Mouse (Mus musculus): ENCODE measurements around the gene Snx29. TPM values are rescaled to one million over a fixed set of nuclear protein-coding genes. Genes with fewer than 3 reads are reported as not detected.

Gene Snx29
- polyA plus RNA-seq, 1 experiment = 4.9 TPM

DNA sequence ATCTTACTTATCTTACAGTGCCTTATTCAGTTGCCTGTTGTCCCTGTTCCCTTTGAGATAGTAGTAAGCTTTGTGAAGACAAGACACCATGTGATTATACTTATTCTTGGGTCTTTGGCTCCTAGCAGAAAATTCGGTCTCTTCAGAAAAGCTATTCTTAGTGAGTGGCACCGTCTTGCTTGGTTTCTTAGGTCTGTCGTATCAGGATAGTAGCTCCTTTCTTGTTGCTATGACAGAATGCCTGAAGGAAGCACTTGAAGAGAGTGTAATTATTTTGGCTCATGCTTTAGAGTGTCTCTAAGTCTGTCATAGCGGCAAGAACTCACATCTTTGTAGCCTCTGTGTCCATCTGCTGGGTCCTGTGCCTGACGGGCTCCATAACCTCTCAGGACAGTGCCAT, 57.3 kb downstream of the Snx29 start:
- TF ChIP-seq POLR2A (IDR thresholded peaks at IDR 0.05; ENCODE audit: low read depth, low read length) = no peak
- no peak for TF ChIP-seq CTCF (IDR thresholded peaks at IDR 0.05; ENCODE audit: borderline replicate concordance, insufficient read depth, low read length)
- no peak overlapping the region for H3K27ac ChIP-seq (ENCODE audit: insufficient read depth, low read length)
- no peak overlapping the region for H3K4me3 ChIP-seq (ENCODE audit: insufficient read depth, low read length)
- H3K4me1 ChIP-seq (ENCODE audit: control insufficient read depth, insufficient read depth, low read length) = no peaks in the 10 kb centered on the region

DNA sequence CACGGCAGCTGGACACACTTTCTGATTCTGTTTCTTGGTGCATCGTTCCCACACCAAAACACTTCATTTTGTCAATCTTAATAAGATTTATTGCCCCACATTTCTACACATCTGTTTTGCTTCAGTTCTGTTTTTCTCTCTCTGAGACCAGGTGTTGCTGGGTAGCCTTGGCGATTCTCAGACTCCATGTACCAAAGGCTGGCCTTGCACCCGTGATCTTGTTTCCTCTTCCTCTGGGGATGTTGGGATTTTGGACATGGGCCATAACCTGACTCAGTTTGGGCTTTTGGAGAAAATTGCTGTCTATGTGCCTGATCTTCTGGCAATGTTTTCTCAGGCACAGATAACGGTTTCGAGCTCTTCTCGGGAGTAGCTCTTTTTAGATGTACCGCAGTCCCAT, 58.2 kb downstream of the Snx29 start:
- no peak overlapping the region for H3K4me3 ChIP-seq (ENCODE audit: insufficient read depth, low read length)
- no peaks in the 10 kb centered on the region for H3K4me1 ChIP-seq (ENCODE audit: control insufficient read depth, insufficient read depth, low read length)
- no peak overlapping the region for H3K27ac ChIP-seq (ENCODE audit: insufficient read depth, low read length)
- no peak for TF ChIP-seq CTCF (IDR thresholded peaks at IDR 0.05; ENCODE audit: borderline replicate concordance, insufficient read depth, low read length)

- H3K4me1 ChIP-seq (ENCODE audit: control insufficient read depth, insufficient read depth, low read length) = no peaks in the 10 kb centered on the region
- no peak overlapping the region for H3K4me3 ChIP-seq (ENCODE audit: insufficient read depth, low read length)
- TF ChIP-seq CTCF (IDR thresholded peaks at IDR 0.05; ENCODE audit: borderline replicate concordance, insufficient read depth, low read length) (no peak), POLR2A (IDR thresholded peaks at IDR 0.05; ENCODE audit: low read depth, low read length) (no peak)
- no peak overlapping the region for H3K27ac ChIP-seq (ENCODE audit: insufficient read depth, low read length)
These were observed 61.7 kb downstream of the Snx29 start for GRCm38 (mm10) chr16:11384361-11384760.

DNA sequence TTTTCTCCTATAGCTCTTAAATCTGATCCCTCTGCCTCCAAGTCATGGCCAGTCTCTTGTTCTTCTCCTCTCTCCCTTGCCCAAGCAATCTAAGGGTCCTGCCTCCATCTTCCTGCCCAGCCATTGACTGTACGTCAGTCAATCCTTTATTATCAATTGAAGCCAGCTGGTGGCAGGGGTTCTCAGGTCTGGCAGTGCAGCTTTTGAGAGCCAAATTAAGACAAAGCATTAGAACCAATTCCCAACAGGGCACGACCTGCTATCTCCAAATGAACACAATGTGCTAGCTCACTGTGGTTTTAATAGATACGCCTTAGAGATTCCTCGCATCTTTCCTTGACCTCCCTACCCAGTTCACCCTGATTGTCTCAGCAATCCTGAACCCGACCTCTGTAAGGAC, 62.4 kb downstream of the Snx29 start:
- H3K4me1 ChIP-seq (ENCODE audit: control insufficient read depth, insufficient read depth, low read length) = no peaks in the 10 kb centered on the region
- no peak overlapping the region for H3K4me3 ChIP-seq (ENCODE audit: insufficient read depth, low read length)
- TF ChIP-seq CTCF (IDR thresholded peaks at IDR 0.05; ENCODE audit: borderline replicate concordance, insufficient read depth, low read length) = no peak
- no peak for TF ChIP-seq POLR2A (IDR thresholded peaks at IDR 0.05; ENCODE audit: low read depth, low read length)
- H3K27ac ChIP-seq (ENCODE audit: insufficient read depth, low read length) = no peak overlapping the region

GRCm38 (mm10) chr16:11385798-11386197, 63.1 kb downstream of the Snx29 start:
- H3K4me3 ChIP-seq (ENCODE audit: insufficient read depth, low read length) = no peak overlapping the region
- no peaks in the 10 kb centered on the region for H3K4me1 ChIP-seq (ENCODE audit: control insufficient read depth, insufficient read depth, low read length)
- H3K27ac ChIP-seq (ENCODE audit: insufficient read depth, low read length) = no peak overlapping the region
- TF ChIP-seq POLR2A (IDR thresholded peaks at IDR 0.05; ENCODE audit: low read depth, low read length) (no peak), CTCF (IDR thresholded peaks at IDR 0.05; ENCODE audit: borderline replicate concordance, insufficient read depth, low read length) (no peak)

DNA sequence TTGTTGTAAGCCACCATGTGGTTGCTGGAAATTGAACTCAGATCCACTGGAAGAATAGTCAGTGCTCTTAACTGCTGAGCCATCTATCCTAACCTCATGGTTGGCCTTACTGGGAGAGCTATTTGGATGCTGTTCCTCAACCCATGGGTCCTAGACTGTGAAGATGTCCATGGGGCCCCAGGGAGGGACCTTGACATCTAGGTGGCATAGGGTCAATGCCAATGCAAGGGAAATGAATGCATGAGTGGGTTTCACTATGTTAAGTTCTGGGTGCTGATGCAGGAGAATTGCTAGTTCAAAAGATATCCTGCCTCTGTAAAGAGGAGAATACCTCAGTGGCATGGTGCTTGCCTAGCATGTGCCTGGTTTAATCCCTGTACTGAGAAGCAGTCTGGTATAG, 63.5 kb downstream of the Snx29 start:
- Histone ChIP-seq H3K4me1 (ENCODE audit: control insufficient read depth, insufficient read depth, low read length) (no peaks in the 10 kb centered on the region), H3K4me3 (ENCODE audit: insufficient read depth, low read length) (no peak overlapping the region), H3K27ac (ENCODE audit: insufficient read depth, low read length) (no peak overlapping the region)
- no peak for TF ChIP-seq CTCF (IDR thresholded peaks at IDR 0.05; ENCODE audit: borderline replicate concordance, insufficient read depth, low read length)
- TF ChIP-seq POLR2A (IDR thresholded peaks at IDR 0.05; ENCODE audit: low read depth, low read length) = no peak

DNA sequence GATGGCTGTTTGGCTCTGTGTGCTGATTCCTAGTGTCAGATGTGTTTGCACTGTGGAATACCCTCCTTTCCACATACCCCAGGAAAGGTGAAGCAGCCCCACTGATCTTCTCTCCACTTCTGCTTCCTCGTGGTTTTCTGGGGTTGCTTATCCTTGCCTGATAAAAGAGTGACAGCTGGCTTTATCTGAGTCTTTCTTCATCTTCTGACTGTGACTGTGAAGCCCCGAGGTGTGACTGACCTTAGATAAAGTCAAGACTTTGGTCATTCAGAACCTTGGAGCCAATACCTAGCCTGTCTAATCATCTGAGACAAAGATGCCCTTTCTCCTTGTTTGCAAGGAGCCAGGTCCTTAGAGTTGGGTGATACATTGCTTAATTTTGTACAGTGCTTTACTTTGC, 65.4 kb downstream of the Snx29 start:
- Histone ChIP-seq H3K27ac (ENCODE audit: insufficient read depth, low read length) (no peak overlapping the region), H3K4me1 (ENCODE audit: control insufficient read depth, insufficient read depth, low read length) (no peaks in the 10 kb centered on the region), H3K4me3 (ENCODE audit: insufficient read depth, low read length) (no peak overlapping the region)
- TF ChIP-seq POLR2A (IDR thresholded peaks at IDR 0.05; ENCODE audit: low read depth, low read length) (no peak), CTCF (IDR thresholded peaks at IDR 0.05; ENCODE audit: borderline replicate concordance, insufficient read depth, low read length) (no peak)

GRCm38 (mm10) chr16:11389324-11389723, 66.6 kb downstream of the Snx29 start:
- TF ChIP-seq POLR2A (IDR thresholded peaks at IDR 0.05; ENCODE audit: low read depth, low read length) (no peak), CTCF (IDR thresholded peaks at IDR 0.05; ENCODE audit: borderline replicate concordance, insufficient read depth, low read length) (no peak)
- Histone ChIP-seq H3K27ac (ENCODE audit: insufficient read depth, low read length) (no peak overlapping the region), H3K4me3 (ENCODE audit: insufficient read depth, low read length) (no peak overlapping the region), H3K4me1 (ENCODE audit: control insufficient read depth, insufficient read depth, low read length) (no peaks in the 10 kb centered on the region)

DNA sequence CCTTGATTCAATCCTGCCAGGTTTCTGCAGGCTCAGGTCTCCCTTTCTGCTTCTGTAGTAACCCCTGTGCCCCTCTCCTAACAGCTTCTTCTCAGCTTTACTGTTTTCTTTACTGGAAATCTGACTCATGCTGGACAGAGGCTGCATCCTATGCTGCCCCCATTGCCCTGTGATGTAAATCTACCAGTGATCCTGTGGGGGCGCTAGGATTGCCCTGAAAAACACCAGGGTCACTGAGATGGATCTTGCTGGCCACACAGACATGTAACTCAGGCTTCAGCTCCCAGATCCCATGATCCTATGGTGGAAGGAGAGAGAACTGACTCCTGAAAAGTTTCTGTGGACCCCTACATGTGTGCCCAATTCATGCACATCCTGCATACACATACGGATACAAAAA, 73.9 kb downstream of the Snx29 start:
- H3K27ac ChIP-seq (ENCODE audit: insufficient read depth, low read length) = no peak overlapping the region
- H3K4me1 ChIP-seq (ENCODE audit: control insufficient read depth, insufficient read depth, low read length) = no peaks in the 10 kb centered on the region
- TF ChIP-seq CTCF (IDR thresholded peaks at IDR 0.05; ENCODE audit: borderline replicate concordance, insufficient read depth, low read length) (no peak), POLR2A (IDR thresholded peaks at IDR 0.05; ENCODE audit: low read depth, low read length) (no peak)
- H3K4me3 ChIP-seq (ENCODE audit: insufficient read depth, low read length) = no peak overlapping the region

- Histone ChIP-seq H3K4me1 (ENCODE audit: control insufficient read depth, insufficient read depth, low read length) (no peaks in the 10 kb centered on the region), H3K27ac (ENCODE audit: insufficient read depth, low read length) (no peak overlapping the region), H3K4me3 (ENCODE audit: insufficient read depth, low read length) (no peak overlapping the region)
- TF ChIP-seq CTCF (IDR thresholded peaks at IDR 0.05; ENCODE audit: borderline replicate concordance, insufficient read depth, low read length) (no peak), POLR2A (IDR thresholded peaks at IDR 0.05; ENCODE audit: low read depth, low read length) (no peak)
These were observed 76.7 kb downstream of the Snx29 start for GRCm38 (mm10) chr16:11399386-11399785.

Data from embryonic fibroblast, embryonic 13.5 days (primary cell).